Mouse (Mus musculus) midbrain, embryonic 15.5 days (tissue): Measurements from ENCODE around the gene Slc51b. TPM values are rescaled to one million over a fixed set of nuclear protein-coding genes. Genes with fewer than 3 reads are reported as not detected.

Experiments used
- polyA plus RNA-seq: library from polyadenylated mRNA; unstranded; fragments of >200 nt; fragmentation: Nextera tagmentation; extraction: Ambion mirVana; gene quantifications from 2 replicates; pipeline ENCODE4 v1.2.1, GENCODE M21; 2015

The Slc51b gene
- polyA plus RNA-seq, 1 experiment from 2014 or later, result not detected

Other genes starting within 250 kb of the Slc51b start
- gene Parp16, start 227.6 kb downstream of the Slc51b start, polyA plus RNA-seq, result 6.8 and 7.6 TPM in 2 replicates
- 0.19 and 0.26 TPM in 2 replicates for gene Cilp, start 157.8 kb downstream of the Slc51b start, polyA plus RNA-seq
- gene Clpx, start 128.7 kb downstream of the Slc51b start, polyA plus RNA-seq, result 40.4 and 42.8 TPM in 2 replicates
- gene Pdcd7, start 76.9 kb downstream of the Slc51b start, polyA plus RNA-seq, result 8.1 and 9.5 TPM in 2 replicates
- gene Ubap1l, start 61.9 kb downstream of the Slc51b start, polyA plus RNA-seq, result 2.7 and 2.9 TPM in 2 replicates
- gene Kbtbd13, start 31.3 kb downstream of the Slc51b start, polyA plus RNA-seq, result 0.56 and 0.60 TPM in 2 replicates
- gene Rasl12, start 24.4 kb downstream of the Slc51b start, polyA plus RNA-seq, result 7.3 and 7.4 TPM in 2 replicates
- 21.4 and 24.7 TPM in 2 replicates for gene Mtfmt, start 12.8 kb upstream of the Slc51b start, polyA plus RNA-seq
- gene Spg21, start 38.0 kb upstream of the Slc51b start, polyA plus RNA-seq, result 115 and 133 TPM in 2 replicates
- gene Ankdd1a, start 97.2 kb upstream of the Slc51b start, polyA plus RNA-seq, result 1.0 and 1.7 TPM in 2 replicates
- 4.5 and 5.0 TPM in 2 replicates for gene Plekho2, start 157.1 kb upstream of the Slc51b start, polyA plus RNA-seq
- gene Pif1, start 164.2 kb upstream of the Slc51b start, polyA plus RNA-seq, result 2.3 and 2.7 TPM in 2 replicates
- 3.6 and 3.8 TPM in 2 replicates for gene Rbpms2, start 206.7 kb upstream of the Slc51b start, polyA plus RNA-seq
- 401 and 421 TPM in 2 replicates for gene Oaz2, start 245.0 kb upstream of the Slc51b start, polyA plus RNA-seq